Mouse (Mus musculus) embryonic fibroblast, embryonic 13.5 days (primary cell): ENCODE measurements at regions not wholly inside any gene's neighbourhood (a gene's known extent, or its start where the extent isn't known, plus 50 kb on each side); places are given as distances from the start of the nearest gene placed in this dataset.

Source experiments
- CTCF ChIP-seq: IDR thresholded peaks from 2 replicates; pipeline ENCODE4 v1.5.1; 2011; ENCODE audit warnings: mild to moderate bottlenecking, control low read depth, low read length, moderate library complexity, borderline replicate concordance; ENCODE audit not compliant: insufficient read depth
- POLR2A ChIP-seq: IDR thresholded peaks from 2 replicates; pipeline ENCODE4 v1.6.1; 2011; ENCODE audit warnings: low read depth, mild to moderate bottlenecking, control low read depth, low read length, moderate library complexity

DNA sequence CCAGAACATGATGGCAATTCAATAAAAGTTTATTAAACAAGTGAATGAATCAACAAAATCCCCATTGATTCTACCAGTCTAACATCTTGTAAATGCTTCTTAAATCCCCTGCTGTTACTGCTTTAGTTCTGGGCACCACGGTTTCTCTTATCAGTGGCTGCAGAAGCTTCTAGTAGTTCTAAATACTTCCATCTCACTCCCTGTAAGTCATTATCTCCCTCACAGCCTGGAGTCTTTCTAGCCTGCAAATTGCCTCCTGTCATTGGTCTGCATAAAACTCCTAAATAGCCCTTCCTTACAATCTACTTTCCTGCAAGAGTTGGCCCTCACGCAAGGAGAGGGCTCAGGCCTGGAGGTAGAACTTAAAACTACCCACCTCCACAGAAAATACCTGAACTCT is 53.0 kb upstream of the Krr1 start:
- no peak for TF ChIP-seq POLR2A
- no peak for TF ChIP-seq CTCF
